Mouse (Mus musculus): Measurements from ENCODE around the gene Hyal3.

Gene Hyal3

DNA sequence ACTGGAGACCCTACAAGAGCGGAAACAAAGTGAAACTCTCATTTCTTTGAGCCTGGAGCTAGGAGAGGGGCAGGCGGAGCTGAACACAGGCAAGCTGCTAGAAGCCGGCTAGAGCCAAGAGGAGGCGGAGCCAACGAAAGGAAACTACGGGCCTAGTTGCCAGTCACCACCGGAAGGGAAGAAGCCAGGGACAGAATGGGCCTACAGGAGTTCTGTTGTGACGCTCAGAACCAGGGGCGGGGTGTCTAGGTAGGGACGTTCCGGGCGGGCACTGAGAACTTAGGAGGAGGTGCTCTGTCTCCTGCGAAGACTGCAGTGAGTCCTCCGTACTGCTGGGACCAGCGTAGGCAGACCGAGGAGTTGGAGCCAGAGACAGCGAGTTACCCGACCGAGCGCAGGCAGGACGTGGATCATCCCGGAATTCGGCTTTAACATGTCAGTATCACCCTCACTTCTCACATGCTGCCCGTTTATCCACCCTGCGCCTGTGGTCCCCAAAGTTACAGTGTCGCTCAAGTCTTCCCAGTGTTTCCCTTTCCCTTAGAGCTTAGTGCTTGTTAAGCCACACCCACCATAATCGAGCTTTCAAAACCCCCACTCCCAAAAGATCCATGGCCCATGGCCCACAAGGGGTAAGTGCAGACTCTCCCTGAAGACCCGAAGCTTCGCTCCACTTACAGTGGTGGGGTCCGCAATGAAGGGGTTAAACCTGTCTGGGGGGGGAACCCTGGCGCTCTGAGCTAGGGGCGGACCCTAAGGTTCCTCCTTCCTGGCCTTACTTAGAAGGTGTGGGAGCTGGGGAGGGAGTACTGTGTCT lies at the start of gene Hyal3:
Gene Hyal3, plus strand, starts transcription at position 318 of the 817 bp plus-strand sequence.
- peak; percentile 77 for DNase-seq (ENCODE audit: low read depth, low spot score)

DNA sequence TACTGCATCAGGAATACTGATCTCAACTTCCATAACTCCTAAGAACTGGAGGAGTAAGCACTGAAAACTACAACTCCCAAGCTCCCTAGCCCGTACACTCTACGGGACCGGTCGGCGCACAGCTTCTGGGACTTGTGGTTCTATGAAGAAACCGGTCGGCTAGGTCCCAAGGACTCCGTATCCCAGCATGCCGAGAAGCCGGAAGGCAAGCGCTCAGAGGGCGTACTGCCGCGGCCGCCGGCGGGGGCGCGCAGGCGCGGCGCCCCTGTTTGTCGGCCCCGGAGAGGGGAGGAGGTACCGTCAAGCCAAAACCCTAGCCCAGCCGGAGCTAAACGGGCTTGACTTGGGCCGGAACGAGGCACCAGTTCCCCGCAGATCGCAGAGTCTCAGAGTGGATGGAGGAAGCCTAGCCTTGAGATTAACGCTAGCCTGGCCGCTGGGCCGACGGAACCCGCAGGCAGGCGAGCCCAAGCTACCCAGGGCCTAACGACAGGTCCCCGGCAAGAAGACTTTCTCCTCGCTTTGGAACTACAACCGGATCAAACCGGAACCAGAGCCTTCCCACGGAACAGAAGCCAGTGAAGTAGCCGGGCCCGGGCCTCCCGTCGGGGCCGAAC lies 46.7 kb upstream of the Hyal3 start, which contains the start of gene Tmem115:
Gene Tmem115, plus strand, starts transcription at position 155 of the 617 bp plus-strand sequence.
- peak; percentile 96 for DNase-seq (ENCODE audit: low read depth, low spot score)

DNA sequence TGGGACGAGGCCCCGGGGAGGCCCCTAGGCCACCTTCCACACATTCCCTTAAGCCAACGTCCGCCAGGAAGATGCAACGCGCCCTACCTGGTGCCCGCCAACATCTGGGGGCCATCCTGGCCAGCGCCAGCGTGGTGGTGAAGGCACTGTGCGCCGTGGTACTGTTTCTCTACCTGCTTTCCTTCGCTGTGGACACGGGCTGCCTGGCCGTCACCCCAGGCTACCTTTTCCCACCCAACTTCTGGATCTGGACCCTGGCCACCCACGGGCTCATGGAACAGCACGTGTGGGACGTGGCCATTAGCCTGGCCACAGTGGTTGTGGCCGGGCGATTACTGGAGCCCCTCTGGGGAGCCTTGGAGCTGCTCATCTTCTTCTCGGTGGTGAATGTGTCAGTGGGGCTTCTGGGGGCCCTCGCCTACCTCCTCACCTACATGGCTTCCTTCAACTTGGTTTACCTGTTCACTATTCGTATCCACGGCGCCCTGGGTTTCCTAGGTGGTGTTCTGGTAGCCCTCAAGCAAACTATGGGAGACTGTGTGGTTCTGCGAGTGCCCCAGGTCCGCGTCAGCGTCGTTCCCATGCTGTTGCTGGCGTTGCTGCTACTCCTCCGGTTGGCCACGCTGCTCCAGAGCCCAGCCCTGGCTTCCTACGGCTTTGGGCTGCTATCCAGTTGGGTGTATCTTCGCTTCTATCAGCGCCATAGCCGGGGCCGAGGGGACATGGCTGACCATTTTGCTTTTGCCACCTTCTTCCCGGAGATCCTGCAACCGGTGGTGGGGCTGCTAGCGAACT lies 46.0 kb upstream of the Hyal3 start:
- no peak for DNase-seq (ENCODE audit: low read depth, low spot score)

DNA sequence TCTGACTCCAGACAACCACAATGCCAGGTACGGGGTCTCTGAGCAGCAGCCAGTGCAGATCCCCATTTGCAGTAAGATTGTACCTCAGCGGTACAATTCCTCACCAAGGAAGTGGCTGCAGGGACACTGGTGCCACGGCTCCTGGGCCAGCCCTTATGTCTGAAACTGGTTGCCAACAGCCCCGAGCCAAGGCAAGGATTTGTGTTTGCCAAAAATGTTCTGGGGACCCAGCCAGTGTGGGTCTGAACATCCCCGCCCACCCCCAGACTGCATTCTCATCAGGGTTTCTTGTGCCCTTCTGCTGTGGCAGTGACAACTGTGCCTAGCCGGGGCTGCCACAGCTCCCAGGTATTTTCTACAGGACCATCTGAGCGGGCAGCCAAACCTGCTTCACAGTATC lies 42.4 kb upstream of the Hyal3 start:
- no peak for DNase-seq (ENCODE audit: low read depth, low spot score)

DNA sequence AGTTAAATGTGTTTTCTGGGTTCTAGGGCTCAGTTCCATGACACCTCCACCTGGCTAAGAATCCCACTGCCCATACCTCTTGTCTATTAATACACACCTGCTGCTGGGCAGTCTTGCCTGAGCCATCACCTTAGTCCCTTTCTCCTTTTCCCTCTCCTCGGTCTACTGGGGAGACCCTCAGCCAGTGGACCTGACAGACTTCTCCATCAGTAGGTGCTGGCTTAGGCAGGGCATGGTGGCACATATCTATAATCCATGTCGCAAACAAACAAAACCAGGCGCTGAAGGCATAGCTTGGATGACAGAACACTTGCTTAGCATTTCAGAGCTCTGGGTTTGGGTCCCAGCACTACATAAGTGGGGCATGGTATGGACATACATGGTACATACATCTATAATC lies 41.9 kb upstream of the Hyal3 start:
- no peak for DNase-seq (ENCODE audit: low read depth, low spot score)

DNA sequence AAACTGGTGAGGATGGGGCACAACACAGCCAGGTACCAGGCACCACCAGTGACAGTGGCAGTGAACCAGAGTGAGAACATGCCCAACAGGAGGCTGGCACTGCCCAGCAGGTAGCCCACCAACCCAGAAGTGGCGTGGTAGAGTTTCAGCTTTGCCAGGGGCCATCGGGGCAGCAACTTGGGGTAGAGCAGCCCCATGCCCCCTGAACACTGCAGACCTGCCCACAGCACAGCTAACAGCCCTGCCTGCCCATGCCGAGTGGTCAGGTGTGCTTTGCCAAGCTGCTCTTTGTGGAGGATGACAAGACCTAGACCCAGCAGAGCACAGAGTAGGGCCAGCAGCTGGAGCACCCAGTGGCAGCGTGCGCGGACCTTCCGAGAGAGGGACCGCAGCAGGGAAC lies 40.7 kb upstream of the Hyal3 start:
- DNase-seq (ENCODE audit: low read depth, low spot score) = no peak

DNA sequence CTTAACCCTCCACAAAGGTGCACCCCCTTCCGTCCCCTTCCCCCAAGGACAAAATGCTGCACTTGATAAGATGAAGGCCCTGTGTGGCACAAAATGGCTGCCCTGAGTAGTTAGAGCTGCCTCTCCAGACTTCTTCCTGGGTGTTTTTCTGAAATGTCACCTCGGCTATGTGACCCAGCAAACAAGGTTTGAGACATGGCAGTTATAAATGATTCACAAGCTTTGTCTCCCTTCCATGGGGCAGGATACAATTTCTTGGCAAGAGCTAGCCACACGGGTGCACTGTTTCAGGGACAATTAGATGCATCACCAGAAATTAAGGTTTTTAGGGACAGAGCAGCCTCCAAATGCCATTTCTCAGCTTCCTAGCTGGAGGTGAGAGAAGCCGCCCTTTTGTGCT lies 40.2 kb upstream of the Hyal3 start:
- DNase-seq (ENCODE audit: low read depth, low spot score) = no peak

DNA sequence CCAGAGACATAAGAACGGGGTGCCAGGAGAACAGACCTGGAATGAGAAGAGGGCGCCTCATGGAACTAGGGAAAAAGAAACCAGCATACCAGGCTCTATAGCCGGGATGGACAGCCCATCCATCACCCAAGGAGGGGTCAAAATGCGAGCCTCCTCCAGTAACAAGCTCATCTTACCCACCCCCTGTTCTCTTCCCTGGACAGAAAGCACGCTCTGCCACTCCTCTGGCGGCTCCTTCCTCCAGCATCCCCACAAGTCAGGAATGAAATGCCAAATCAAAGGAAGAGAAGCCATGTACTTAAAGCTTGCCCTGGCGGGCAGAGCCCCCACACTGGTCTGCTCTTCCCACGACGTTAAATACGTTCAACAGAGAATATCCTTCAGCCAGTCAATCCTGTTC lies 39.6 kb upstream of the Hyal3 start:
- DNase-seq (ENCODE audit: low read depth, low spot score) = no peak

DNA sequence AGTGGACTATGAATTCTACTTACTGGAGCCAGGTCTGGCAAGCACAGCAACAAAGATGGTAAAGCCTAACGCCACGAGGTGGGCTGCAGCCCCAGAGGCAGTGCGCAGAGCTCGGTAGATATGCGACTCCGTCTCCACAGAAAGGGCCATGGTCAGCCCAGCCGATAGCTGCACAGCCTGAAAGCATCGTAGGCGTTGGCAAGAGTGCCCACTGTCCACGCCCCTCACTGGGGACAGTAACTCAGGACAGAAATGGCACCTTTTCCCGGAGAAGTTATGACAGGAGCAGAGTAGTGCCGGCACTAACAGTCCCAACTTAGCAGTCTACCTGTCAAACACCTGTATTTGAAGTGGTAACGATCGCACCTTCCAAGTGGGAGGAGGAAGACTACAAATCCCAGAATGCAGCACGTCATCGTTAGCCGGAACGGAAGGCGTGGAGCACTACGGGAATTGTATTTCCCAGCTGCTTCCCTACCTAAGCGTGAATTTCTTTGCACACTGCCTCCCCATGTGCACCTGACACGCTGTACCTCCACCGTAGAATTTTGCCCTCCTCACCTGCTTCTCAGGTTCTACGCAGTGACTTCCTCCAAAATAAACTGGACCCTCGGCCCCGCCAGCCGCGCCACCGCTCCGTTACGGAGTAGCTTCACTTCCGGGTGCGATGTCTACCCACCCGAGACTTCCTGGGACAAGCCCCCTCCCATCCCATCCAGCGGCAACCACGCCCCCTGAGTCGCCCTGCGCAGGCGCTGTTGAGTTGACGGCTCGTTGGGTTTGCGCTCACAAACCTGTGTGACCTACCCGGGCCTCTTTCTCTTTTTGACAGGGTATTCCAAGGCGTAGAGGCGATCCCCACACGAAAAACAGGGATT lies 38.9 kb upstream of the Hyal3 start, which contains the start of the genes Cyb561d2 and Nprl2:
Gene Cyb561d2, minus strand, starts transcription at position 720 of the 878 bp plus-strand sequence.
Gene Nprl2, plus strand, starts transcription at position 753 of the 878 bp plus-strand sequence.
- peak; percentile 93 for DNase-seq (ENCODE audit: low read depth, low spot score)

DNA sequence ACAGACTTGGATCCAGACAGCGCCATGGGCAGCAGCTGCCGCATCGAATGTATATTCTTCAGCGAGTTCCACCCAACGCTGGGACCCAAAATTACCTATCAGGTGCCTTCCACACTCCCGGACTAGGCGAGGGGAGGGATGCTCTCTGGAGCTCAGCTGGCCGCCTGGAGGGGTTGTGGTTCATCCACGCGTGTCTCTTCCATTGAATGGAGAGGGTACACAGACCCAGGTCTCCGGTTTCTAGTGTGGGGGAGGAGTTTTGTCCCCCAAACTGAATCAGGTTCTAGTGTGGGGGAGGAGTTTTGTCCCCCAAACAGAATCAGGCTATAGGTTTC lies 38.3 kb upstream of the Hyal3 start:
- DNase-seq (ENCODE audit: low read depth, low spot score) = no peak

DNA sequence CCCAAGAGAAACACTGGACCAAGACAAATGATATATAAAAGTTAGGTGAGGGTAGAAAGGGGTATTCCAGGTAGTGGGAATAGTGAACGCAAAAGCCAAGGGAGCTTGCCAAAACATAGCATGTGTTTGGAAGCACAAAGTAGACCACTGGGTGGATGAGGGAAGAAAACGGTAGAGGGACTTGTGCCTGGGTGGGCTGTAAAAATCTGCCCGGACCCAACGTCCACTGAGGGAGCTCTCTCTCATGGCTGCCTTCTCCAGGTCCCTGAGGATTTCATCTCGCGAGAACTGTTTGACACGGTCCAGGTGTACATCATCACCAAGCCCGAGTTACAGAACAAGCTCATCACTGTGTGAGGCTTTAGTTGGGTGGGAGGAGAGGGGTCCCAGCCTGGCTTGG lies 37.9 kb upstream of the Hyal3 start:
- no peak for DNase-seq (ENCODE audit: low read depth, low spot score)

DNA sequence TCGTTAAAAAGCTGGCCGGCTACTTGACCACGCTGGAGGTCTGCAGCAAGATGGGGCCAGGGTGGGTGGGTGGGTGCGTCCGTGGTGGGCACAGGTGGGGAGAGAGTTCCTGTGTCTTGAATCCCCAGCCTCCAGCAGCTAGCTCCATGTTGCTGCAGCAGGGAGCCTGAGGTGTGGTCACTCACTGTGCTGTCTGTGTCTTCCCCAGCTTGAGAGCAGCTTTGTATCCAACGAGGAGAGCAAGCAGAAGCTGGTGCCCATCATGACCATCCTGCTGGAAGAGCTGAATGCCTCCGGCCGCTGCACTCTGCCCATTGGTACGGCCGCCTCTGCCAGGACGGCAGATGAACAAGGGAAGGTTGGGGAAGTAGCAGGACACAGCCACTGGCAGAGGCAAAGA lies 37.3 kb upstream of the Hyal3 start:
- no peak for DNase-seq (ENCODE audit: low read depth, low spot score)

DNA sequence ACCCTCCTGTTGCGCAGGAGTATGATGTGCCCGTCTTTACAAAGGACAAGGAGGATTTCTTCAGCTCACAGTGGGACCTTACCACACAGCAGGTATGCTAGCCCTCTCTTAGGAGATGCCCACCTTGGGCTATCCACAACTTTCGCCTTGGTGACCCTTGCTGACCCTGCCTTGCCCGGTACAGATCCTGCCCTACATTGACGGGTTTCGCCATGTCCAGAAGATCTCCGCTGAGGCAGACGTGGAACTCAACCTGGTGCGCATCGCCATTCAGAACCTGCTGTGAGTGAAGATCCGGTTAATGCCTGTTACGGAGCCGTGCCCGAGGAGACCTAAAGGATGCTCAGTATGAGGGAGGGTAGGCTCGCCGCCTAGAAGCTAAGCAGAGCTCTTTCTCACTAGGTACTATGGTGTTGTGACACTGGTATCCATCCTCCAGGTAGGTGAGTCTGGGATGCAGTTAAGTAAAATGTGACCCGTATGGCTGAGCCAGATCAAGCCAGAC lies 36.4 kb upstream of the Hyal3 start:
- DNase-seq (ENCODE audit: low read depth, low spot score) = no peak

DNA sequence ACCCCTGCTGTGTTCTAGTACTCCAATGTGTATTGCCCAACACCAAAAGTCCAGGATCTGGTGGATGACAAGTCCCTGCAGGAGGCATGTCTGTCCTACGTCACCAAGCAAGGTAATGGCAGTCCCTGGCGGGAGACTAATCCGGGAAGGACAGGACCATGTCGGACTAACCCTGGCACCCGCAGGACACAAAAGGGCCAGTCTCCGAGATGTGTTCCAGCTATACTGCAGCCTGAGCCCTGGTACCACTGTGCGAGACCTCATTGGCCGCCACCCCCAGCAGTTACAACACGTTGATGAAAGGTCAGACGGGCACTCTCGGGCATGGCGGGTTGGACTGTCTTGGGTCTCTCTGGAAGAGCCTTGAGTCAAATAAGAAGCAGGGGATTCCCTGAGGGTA lies 35.9 kb upstream of the Hyal3 start:
- no peak for DNase-seq (ENCODE audit: low read depth, low spot score)

DNA sequence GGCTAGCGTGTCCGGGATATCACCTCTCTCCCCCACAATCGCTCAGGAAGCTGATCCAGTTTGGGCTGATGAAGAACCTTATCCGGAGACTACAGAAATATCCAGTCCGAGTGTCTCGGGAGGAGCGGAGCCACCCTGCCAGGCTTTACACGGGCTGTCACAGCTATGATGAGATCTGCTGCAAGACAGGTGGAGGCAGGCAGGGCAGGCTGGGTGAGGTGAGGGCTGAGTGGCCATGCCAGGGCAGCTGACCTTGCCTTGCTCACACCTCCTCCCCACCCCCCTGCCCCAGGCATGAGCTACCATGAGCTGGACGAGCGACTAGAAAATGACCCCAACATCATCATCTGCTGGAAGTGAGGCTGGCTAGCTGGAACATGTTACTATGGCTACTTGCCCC lies 35.4 kb upstream of the Hyal3 start:
- DNase-seq (ENCODE audit: low read depth, low spot score) = no peak

DNA sequence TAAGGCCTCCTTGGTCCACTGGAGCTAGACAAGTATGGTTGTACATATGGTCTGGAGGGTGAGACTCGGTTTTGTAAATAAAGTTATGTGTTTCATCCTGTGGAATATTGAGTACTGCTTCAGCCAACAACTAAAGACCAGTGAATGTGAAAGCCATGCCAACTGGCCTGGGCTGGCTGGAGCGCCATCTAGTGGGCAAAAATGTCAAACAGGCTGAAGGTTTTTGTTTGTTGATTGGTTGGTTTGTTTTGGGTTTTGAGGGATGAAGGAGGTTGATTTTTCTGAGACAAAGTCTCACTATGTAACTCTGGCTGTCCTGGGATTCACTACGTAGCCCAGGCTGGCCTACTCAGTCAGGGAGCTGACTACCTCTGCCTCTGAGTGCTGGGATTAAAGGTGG lies 35.0 kb upstream of the Hyal3 start:
- no peak for DNase-seq (ENCODE audit: low read depth, low spot score)

DNA sequence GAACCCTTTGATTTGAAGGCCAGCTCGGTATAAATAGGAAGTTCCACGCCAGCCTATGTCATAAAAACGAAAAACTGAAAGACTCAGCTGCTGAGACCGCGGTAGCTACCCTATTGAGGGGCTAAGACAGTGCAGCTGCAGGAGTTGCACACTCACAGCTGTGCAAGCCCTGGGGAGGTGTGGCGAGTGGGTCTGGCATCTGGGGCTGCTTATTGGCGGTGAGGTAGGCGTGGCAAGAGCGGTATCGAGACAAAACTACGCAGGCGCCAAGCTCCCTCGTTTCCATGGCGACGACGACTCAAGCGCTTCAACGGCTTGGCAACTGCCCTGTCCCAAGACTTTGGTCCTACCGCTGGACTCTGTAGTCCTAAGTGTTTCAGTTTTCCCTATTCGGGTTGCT lies 33.6 kb upstream of the Hyal3 start, which contains the start of gene Zmynd10:
Gene Zmynd10, plus strand, starts transcription at position 273 of the 400 bp plus-strand sequence.
- DNase-seq (ENCODE audit: low read depth, low spot score) = peak; percentile 93

DNA sequence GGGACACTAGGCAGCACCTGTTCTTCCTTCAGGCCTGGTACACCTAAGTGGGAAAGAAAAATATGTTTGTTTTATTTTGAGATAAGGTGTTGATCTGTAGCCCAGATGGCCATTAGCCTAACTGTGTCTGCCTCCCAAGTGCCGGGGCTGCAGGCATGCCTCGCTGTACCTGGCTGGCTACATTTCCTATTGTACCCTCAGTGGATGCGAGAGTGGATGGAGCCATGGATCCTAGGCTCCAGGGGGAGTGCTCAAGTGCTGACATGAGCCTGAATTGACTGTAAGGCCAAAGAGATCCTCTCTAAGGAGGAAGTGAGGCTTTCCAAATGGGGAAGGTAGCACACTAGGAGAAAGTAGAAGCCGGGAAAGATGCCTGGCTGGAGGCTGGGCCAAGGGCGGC lies 32.7 kb upstream of the Hyal3 start:
- no peak for DNase-seq (ENCODE audit: low read depth, low spot score)

DNA sequence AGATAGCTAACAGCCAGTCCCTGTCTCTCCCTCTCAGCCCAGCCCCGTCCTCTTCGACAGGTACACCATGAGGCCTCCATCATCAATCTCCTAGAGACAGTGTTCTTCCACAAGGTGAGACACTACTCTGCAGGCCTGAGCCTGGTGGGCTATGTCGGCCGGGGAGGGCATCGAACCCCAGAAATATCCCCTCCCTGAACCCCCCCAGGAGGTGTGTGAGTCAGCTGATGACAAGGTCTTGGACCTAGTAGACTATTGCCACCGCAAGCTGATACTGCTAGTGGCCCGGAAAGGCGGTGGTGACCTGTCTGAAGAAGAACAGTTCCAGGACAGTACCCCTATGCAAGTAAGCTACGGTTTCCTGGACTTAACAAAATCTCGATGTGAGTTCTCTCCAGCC lies 31.8 kb upstream of the Hyal3 start:
- no peak for DNase-seq (ENCODE audit: low read depth, low spot score)

DNA sequence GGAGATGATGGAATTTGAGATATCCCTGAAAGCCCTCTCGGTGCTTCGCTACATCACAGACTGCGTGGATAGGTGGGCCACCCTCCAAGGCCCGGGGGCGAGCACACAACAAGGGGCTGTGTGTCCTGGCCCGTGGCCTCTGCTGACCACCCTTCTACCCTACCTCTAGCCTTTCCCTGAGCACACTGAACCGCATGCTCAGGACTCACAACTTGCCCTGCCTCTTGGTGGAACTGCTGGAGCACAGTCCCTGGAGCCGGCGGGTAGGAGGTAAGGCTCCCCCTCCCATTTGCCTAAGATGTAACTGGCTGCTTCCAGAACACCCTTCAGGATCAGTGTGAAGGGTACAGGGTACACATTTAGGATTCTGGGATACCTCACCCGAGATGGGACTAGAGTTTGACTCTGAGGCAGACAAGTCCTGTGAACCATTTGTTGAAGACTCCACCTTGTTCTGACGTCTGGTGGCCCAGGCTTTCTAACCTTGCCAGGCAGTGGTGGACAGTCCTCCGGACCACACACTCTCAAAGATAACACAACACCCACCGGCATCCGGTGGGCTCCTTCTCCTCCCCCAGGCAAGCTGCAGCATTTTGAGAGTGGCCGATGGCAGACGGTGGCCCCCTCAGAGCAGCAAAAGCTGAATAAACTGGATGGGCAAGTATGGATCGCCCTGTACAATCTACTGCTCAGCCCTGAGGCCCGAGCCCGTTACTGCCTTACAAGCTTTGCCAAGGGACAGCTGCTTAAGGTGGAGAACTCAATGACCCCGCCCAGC lies 31.1 kb upstream of the Hyal3 start:
- no peak for DNase-seq (ENCODE audit: low read depth, low spot score)

All from forelimb bud, embryonic 11.5 days (tissue).